Mouse (Mus musculus): ENCODE data around the gene Ptpro.

The Ptpro gene

DNA sequence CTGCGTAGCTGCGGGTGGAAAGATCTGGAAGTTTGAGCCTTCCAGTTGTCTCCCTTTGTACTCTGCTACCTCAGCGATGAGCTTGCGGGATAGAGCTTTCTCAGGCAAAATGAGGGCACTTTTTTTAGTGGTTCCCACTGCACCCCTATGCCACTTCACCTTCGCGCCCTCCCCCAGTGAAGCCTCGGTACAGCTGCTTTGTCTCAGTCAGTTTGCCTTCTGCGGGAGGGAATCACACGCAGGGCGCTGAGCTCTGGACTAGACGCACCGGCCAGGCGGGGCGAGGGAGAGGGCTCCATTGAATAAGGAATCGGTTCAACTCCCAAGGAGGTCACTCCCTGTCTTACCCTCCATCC lies 746 bp downstream of the Ptpro start:
- H3K9me3 ChIP-seq (ENCODE audit: low read length): no peaks in the 10 kb centered on the region

DNA sequence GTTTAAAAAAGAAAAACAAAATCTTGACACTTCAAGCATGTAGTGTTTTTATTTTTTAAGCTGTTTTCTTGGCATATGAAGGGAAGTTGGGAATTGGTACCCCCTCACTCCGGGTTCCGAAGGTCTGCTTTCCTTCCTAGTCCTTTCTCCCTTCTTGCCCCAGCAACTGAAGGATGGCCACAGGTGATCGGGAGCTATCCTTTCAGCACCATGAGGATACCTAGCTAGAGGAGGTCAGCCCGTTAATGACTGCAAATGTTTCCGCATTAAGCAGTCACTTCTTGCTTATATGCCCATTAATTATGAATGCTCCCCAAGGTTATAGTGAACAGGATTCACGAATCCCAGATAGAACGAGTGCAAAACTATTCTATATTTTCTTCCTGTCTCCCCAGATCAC lies 1.3 kb downstream of the Ptpro start:
- Histone ChIP-seq H3K4me3 (replicated peaks; ENCODE audit: low read length) (no peak overlapping the region), H3K9me3 (ENCODE audit: low read length) (no peaks in the 10 kb centered on the region), H3K27me3 (ENCODE audit: insufficient read depth, low read length) (peaks cover 27% of the 10 kb centered on the region), H3K4me1 (replicated peaks; ENCODE audit: low read depth, low read length) (peaks cover 5% of the 10 kb centered on the region; the same call in 1 of the 2 replicates), H3K36me3 (ENCODE audit: insufficient read depth, low read length) (no peaks in the 10 kb centered on the region)
- TF ChIP-seq POU5F1 (IDR thresholded peaks at IDR 0.05; ENCODE audit: borderline replicate concordance, low read length): no peak
- TF ChIP-seq NANOG (IDR thresholded peaks at IDR 0.05; ENCODE audit: borderline replicate concordance, low read length): no peak
- no peak for TF ChIP-seq CTCF (conservative IDR thresholded peaks at IDR 0.05; ENCODE audit: low read length)

More for the DNA sequence above, 746 bp downstream of the Ptpro start:
- peak overlapping the region; percentile 84 for H3K4me3 ChIP-seq (replicated peaks; ENCODE audit: low read length)
- TF ChIP-seq NANOG (IDR thresholded peaks at IDR 0.05; ENCODE audit: borderline replicate concordance, low read length) (no peak), CTCF (conservative IDR thresholded peaks at IDR 0.05; ENCODE audit: low read length) (no peak), POU5F1 (IDR thresholded peaks at IDR 0.05; ENCODE audit: borderline replicate concordance, low read length) (no peak)
- peaks cover 27% of the 10 kb centered on the region for H3K27me3 ChIP-seq (ENCODE audit: insufficient read depth, low read length)
- peaks cover 5% of the 10 kb centered on the region; the same call in 1 of the 2 replicates for H3K4me1 ChIP-seq (replicated peaks; ENCODE audit: low read depth, low read length)
- no peaks in the 10 kb centered on the region for H3K36me3 ChIP-seq (ENCODE audit: insufficient read depth, low read length)

DNA sequence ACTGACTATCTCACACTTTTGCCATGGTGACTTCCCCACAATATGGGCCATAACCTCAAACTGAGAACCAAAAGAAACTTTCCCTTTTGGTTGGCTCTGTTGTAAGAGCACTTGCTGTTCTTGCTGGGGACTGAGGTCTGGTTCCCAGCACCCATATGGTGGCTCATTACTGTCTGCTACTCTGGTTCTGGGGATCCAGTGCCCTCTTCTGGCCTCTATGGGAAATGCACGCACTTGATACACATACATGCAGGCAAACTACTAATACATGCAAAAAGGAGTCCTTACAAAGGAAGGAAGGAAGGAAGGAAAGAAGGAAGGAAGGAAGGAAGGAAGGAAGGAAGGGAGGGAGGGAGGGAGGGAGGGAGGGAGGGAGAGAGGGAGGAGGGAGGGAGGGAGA lies 8.9 kb downstream of the Ptpro start:
- H3K27me3 ChIP-seq (ENCODE audit: insufficient read depth, low read length): no peaks in the 10 kb centered on the region; the same call in 1 of the 2 replicates
- H3K36me3 ChIP-seq (ENCODE audit: insufficient read depth, low read length): no peaks in the 10 kb centered on the region
- H3K9me3 ChIP-seq (ENCODE audit: low read length): peaks cover 5% of the 10 kb centered on the region
- no peak overlapping the region for H3K4me3 ChIP-seq (replicated peaks; ENCODE audit: low read length)
- peak; percentile 52 for TF ChIP-seq CTCF (conservative IDR thresholded peaks at IDR 0.05; ENCODE audit: low read length)
- TF ChIP-seq NANOG (IDR thresholded peaks at IDR 0.05; ENCODE audit: borderline replicate concordance, low read length): no peak
- no peaks in the 10 kb centered on the region for H3K4me1 ChIP-seq (replicated peaks; ENCODE audit: low read depth, low read length)

DNA sequence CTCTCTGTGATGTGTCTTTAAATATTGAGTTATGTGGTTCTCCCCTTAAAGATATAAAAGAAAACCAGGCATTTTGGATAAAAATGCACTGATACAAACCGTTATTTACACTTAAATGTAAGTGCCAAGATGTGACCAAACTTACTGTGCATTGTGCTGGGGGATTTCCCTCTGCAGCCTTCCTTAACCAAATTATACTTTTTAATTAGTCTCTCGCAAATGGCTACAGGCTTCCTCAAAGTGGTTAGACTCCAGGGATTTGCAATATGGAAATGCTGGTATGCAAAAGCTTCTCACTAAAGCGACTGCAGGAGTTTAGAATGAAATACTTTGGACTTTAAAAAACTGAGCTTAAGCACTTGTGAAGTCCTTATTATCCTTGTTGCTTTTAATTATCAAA lies 10.0 kb downstream of the Ptpro start:
- H3K27me3 ChIP-seq (ENCODE audit: insufficient read depth, low read length): no peaks in the 10 kb centered on the region
- H3K4me3 ChIP-seq (replicated peaks; ENCODE audit: low read length): no peak overlapping the region
- H3K4me1 ChIP-seq (replicated peaks; ENCODE audit: low read depth, low read length): no peaks in the 10 kb centered on the region
- no peak for TF ChIP-seq POU5F1 (IDR thresholded peaks at IDR 0.05; ENCODE audit: borderline replicate concordance, low read length)
- no peaks in the 10 kb centered on the region for H3K36me3 ChIP-seq (ENCODE audit: insufficient read depth, low read length)
- peaks cover 5% of the 10 kb centered on the region for H3K9me3 ChIP-seq (ENCODE audit: low read length)

DNA sequence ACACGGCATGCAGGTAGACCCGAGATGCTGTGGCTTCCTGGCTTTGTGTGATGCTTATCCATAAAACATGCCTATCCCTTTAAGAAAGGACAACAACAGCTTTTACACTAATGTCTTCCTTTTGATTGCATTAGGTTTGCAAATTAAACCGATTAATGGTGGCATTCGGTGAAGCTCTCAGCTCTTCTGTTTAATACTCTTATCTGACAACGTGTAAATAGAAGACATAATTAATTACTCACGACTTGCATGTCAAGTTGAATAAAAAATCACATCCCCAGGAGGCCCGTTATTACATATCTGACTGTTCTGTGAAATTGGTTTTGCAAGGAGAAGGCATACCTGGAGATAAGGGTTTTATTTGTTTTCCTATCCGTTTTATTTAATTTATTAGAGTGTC lies 15.9 kb downstream of the Ptpro start:
- H3K36me3 ChIP-seq (ENCODE audit: insufficient read depth, low read length): no peaks in the 10 kb centered on the region
- no peaks in the 10 kb centered on the region for H3K4me1 ChIP-seq (replicated peaks; ENCODE audit: low read depth, low read length)
- H3K27me3 ChIP-seq (ENCODE audit: insufficient read depth, low read length): peaks cover 2% of the 10 kb centered on the region; the same call in 1 of the 2 replicates
- no peak overlapping the region for H3K4me3 ChIP-seq (replicated peaks; ENCODE audit: low read length)
- TF ChIP-seq POU5F1 (IDR thresholded peaks at IDR 0.05; ENCODE audit: borderline replicate concordance, low read length) (no peak), NANOG (IDR thresholded peaks at IDR 0.05; ENCODE audit: borderline replicate concordance, low read length) (no peak), CTCF (conservative IDR thresholded peaks at IDR 0.05; ENCODE audit: low read length) (no peak)
- no peaks in the 10 kb centered on the region for H3K9me3 ChIP-seq (ENCODE audit: low read length)

DNA sequence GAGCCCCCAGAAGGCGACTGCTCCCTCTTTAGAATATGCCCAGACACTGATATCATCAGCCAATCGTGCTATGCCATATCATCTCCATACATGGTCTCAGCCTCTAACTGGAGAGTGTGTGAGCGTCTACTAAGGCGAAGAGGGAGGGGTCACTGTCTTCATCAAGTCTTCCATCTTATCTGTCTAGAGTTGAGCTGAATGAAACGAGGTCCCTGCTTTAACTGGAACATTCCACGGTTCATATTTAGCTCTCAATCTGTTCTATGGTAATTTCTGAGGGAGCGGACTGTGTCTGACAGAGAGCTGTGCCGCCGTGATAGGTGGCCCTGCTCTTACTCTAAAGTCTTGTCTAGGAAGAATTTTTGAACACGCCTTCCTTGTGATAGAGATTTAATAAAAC lies 16.5 kb downstream of the Ptpro start:
- no peak for TF ChIP-seq NANOG (IDR thresholded peaks at IDR 0.05; ENCODE audit: borderline replicate concordance, low read length)
- TF ChIP-seq POU5F1 (IDR thresholded peaks at IDR 0.05; ENCODE audit: borderline replicate concordance, low read length): no peak
- TF ChIP-seq CTCF (conservative IDR thresholded peaks at IDR 0.05; ENCODE audit: low read length): no peak
- Histone ChIP-seq H3K27me3 (ENCODE audit: insufficient read depth, low read length) (peaks cover 2% of the 10 kb centered on the region; the same call in 1 of the 2 replicates), H3K36me3 (ENCODE audit: insufficient read depth, low read length) (no peaks in the 10 kb centered on the region), H3K9me3 (ENCODE audit: low read length) (no peaks in the 10 kb centered on the region), H3K4me1 (replicated peaks; ENCODE audit: low read depth, low read length) (no peaks in the 10 kb centered on the region), H3K4me3 (replicated peaks; ENCODE audit: low read length) (no peak overlapping the region)

DNA sequence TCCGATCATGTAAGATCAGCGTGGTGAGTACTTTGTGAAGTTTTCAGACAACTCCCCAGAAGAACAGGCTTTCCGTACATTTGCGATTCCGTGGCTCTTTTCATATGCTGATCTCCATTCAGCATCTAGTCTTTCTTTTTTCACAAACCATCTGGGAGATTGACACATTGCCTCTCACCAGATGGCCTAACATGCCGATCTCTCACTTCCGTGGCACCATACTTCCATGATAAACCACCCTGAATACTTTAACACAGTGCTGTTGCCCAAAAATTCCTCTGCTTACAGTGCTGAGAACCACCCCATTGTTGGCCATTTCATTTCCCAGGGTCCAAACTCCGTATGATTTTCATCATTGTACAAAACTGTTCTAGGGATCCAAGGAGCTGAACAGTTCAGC lies 20.4 kb downstream of the Ptpro start:
- Histone ChIP-seq H3K4me1 (replicated peaks; ENCODE audit: low read depth, low read length) (no peaks in the 10 kb centered on the region), H3K4me3 (replicated peaks; ENCODE audit: low read length) (no peak overlapping the region), H3K27me3 (ENCODE audit: insufficient read depth, low read length) (peaks cover 2% of the 10 kb centered on the region; the same call in 1 of the 2 replicates), H3K9me3 (ENCODE audit: low read length) (no peaks in the 10 kb centered on the region), H3K36me3 (ENCODE audit: insufficient read depth, low read length) (no peaks in the 10 kb centered on the region)
- TF ChIP-seq CTCF (conservative IDR thresholded peaks at IDR 0.05; ENCODE audit: low read length) (no peak), POU5F1 (IDR thresholded peaks at IDR 0.05; ENCODE audit: borderline replicate concordance, low read length) (no peak), NANOG (IDR thresholded peaks at IDR 0.05; ENCODE audit: borderline replicate concordance, low read length) (no peak)

DNA sequence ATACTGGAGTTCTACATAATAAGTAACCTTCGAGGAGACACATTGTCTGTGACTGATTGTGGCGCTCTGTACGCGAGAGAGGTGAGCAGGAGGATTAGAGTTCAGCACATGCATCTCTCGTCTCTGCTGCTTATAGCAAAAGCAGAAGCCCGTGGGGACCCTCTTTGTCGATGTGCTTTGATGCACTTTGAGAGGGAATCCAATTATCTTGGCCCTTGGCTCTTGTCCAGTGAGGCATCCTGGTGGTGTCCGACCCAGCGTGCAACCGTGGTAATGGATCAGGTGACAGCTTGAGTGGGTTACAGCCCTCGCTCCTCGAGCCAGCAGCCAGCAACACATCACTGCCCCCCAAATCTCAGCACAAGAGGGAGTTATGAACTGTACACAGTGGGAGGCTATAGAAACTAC lies 25.5 kb downstream of the Ptpro start:
- H3K4me1 ChIP-seq (replicated peaks; ENCODE audit: low read depth, low read length): no peaks in the 10 kb centered on the region
- H3K36me3 ChIP-seq (ENCODE audit: insufficient read depth, low read length): no peaks in the 10 kb centered on the region
- no peak overlapping the region for H3K4me3 ChIP-seq (replicated peaks; ENCODE audit: low read length)
- no peaks in the 10 kb centered on the region for H3K9me3 ChIP-seq (ENCODE audit: low read length)
- TF ChIP-seq NANOG (IDR thresholded peaks at IDR 0.05; ENCODE audit: borderline replicate concordance, low read length): no peak
- no peak for TF ChIP-seq CTCF (conservative IDR thresholded peaks at IDR 0.05; ENCODE audit: low read length)
- no peak for TF ChIP-seq POU5F1 (IDR thresholded peaks at IDR 0.05; ENCODE audit: borderline replicate concordance, low read length)
- H3K27me3 ChIP-seq (ENCODE audit: insufficient read depth, low read length): peaks cover 2% of the 10 kb centered on the region; the same call in 1 of the 2 replicates

DNA sequence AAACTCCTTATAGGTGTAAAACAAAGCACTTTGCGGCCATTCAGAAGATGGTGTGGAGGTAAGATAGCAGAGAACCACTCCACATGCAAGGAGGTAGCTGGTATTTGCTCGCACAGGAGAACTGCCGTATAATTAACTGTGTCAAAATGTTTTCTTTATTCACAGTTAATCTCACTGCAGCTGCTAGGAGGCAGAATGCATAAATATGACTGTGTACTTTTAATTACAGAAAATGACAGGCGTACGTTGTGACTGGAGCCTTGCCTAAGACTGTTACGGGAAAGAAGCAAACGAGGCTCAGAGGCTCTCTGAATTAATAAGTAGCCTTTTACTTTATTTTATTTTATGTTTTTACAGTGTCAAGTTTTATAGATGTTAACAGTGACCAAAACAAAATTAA lies 27.5 kb downstream of the Ptpro start:
- TF ChIP-seq CTCF (conservative IDR thresholded peaks at IDR 0.05; ENCODE audit: low read length) (no peak), NANOG (IDR thresholded peaks at IDR 0.05; ENCODE audit: borderline replicate concordance, low read length) (no peak), POU5F1 (IDR thresholded peaks at IDR 0.05; ENCODE audit: borderline replicate concordance, low read length) (no peak)
- H3K4me1 ChIP-seq (replicated peaks; ENCODE audit: low read depth, low read length): no peaks in the 10 kb centered on the region
- no peaks in the 10 kb centered on the region for H3K27me3 ChIP-seq (ENCODE audit: insufficient read depth, low read length)
- H3K4me3 ChIP-seq (replicated peaks; ENCODE audit: low read length): no peak overlapping the region
- no peaks in the 10 kb centered on the region for H3K9me3 ChIP-seq (ENCODE audit: low read length)
- H3K36me3 ChIP-seq (ENCODE audit: insufficient read depth, low read length): no peaks in the 10 kb centered on the region

Measured in E14TG2a.4 (cell line).